Mouse (Mus musculus): ENCODE measurements at regions not wholly inside any gene's neighbourhood (a gene's known extent, or its start where the extent isn't known, plus 50 kb on each side); places are given as distances from the start of the nearest gene placed in this dataset.
A peak's percentile ranks its signal among the peaks of the same experiment; 100 is the strongest.

- WGBS (ENCODE audit: insufficient replicate concordance), result 41% methylated on average over 15 of the region's 15 CpGs
- TF ChIP-seq CTCF (IDR thresholded peaks at IDR 0.05; ENCODE audit: low read depth) (no peak), EP300 (IDR thresholded peaks at IDR 0.05; ENCODE audit: low read depth) (no peak)
- ATAC-seq (no peak), DNase-seq (no peak)
- no peak overlapping the region for H3K4me2 ChIP-seq (ENCODE audit: low read depth, low read length)
- H3K9ac ChIP-seq (replicated peaks), result no peak overlapping the region
- H3K4me1 ChIP-seq (ENCODE audit: insufficient read depth), result no peaks in the 10 kb centered on the region
- H3K4me3 ChIP-seq (ENCODE audit: low read depth, low read length), result no peak overlapping the region
- H3K36me3 ChIP-seq (replicated peaks; ENCODE audit: insufficient read depth, low read length), result no peaks in the 10 kb centered on the region
- no peaks in the 10 kb centered on the region for H3K27me3 ChIP-seq (ENCODE audit: insufficient read depth, low read length)
- H3K27ac ChIP-seq (ENCODE audit: low read depth), result no peak overlapping the region
- no peaks in the 10 kb centered on the region for H3K9me3 ChIP-seq (ENCODE audit: low read length)
Observed at GRCm38 (mm10) chr1:121226466-121227232, 105.7 kb downstream of the Insig2 start.

- 64% methylated on average over 6 of the region's 6 CpGs for WGBS (ENCODE audit: insufficient replicate concordance)
Observed at GRCm38 (mm10) chr1:121227233-121227594, 105.2 kb downstream of the Insig2 start.

GRCm38 (mm10) chr1:121243576-121243975, 88.8 kb downstream of the Insig2 start:
- Histone ChIP-seq H3K4me2 (ENCODE audit: low read depth, low read length) (no peak overlapping the region), H3K4me1 (ENCODE audit: insufficient read depth) (no peaks in the 10 kb centered on the region), H3K4me3 (ENCODE audit: low read depth, low read length) (no peak overlapping the region), H3K27ac (ENCODE audit: low read depth) (no peak overlapping the region), H3K27me3 (ENCODE audit: insufficient read depth, low read length) (no peaks in the 10 kb centered on the region), H3K36me3 (replicated peaks; ENCODE audit: insufficient read depth, low read length) (no peaks in the 10 kb centered on the region), H3K9ac (replicated peaks) (no peak overlapping the region), H3K9me3 (ENCODE audit: low read length) (no peaks in the 10 kb centered on the region)
- WGBS (ENCODE audit: insufficient replicate concordance), result 59% methylated on average over 6 of the region's 6 CpGs
- no peak for TF ChIP-seq EP300 (IDR thresholded peaks at IDR 0.05; ENCODE audit: low read depth)
- TF ChIP-seq CTCF (IDR thresholded peaks at IDR 0.05; ENCODE audit: low read depth), result no peak
- ATAC-seq (no peak), DNase-seq (no peak)

More at GRCm38 (mm10) chr1:121227233-121227594, 105.2 kb downstream of the Insig2 start:
- H3K9me3 ChIP-seq (ENCODE audit: low read length), result no peaks in the 10 kb centered on the region
- H3K4me3 ChIP-seq (ENCODE audit: low read depth, low read length), result no peak overlapping the region
- H3K27me3 ChIP-seq (ENCODE audit: insufficient read depth, low read length), result no peaks in the 10 kb centered on the region
- H3K27ac ChIP-seq (ENCODE audit: low read depth), result no peak overlapping the region
- ATAC-seq, result no peak
- no peak for DNase-seq
- H3K36me3 ChIP-seq (replicated peaks; ENCODE audit: insufficient read depth, low read length), result no peaks in the 10 kb centered on the region
- no peak overlapping the region for H3K4me2 ChIP-seq (ENCODE audit: low read depth, low read length)
- no peak overlapping the region for H3K9ac ChIP-seq (replicated peaks)
- H3K4me1 ChIP-seq (ENCODE audit: insufficient read depth), result no peaks in the 10 kb centered on the region
- TF ChIP-seq CTCF (IDR thresholded peaks at IDR 0.05; ENCODE audit: low read depth) (no peak), EP300 (IDR thresholded peaks at IDR 0.05; ENCODE audit: low read depth) (no peak)

- TF ChIP-seq CTCF (IDR thresholded peaks at IDR 0.05; ENCODE audit: low read depth) (no peak), EP300 (IDR thresholded peaks at IDR 0.05; ENCODE audit: low read depth) (no peak)
- ATAC-seq (no peak), DNase-seq (no peak)
- H3K4me3 ChIP-seq (ENCODE audit: low read depth, low read length), result no peak overlapping the region
- 34% methylated on average over 2 of the region's 2 CpGs for WGBS (ENCODE audit: insufficient replicate concordance)
- no peaks in the 10 kb centered on the region for H3K36me3 ChIP-seq (replicated peaks; ENCODE audit: insufficient read depth, low read length)
- no peak overlapping the region for H3K9ac ChIP-seq (replicated peaks)
- H3K27ac ChIP-seq (ENCODE audit: low read depth), result no peak overlapping the region
- no peaks in the 10 kb centered on the region for H3K27me3 ChIP-seq (ENCODE audit: insufficient read depth, low read length)
- no peaks in the 10 kb centered on the region for H3K4me1 ChIP-seq (ENCODE audit: insufficient read depth)
- H3K9me3 ChIP-seq (ENCODE audit: low read length), result no peaks in the 10 kb centered on the region
- no peak overlapping the region for H3K4me2 ChIP-seq (ENCODE audit: low read depth, low read length)
Observed at GRCm38 (mm10) chr1:121247556-121247955, 84.8 kb downstream of the Insig2 start.

- TF ChIP-seq EP300 (IDR thresholded peaks at IDR 0.05; ENCODE audit: low read depth) (no peak), CTCF (IDR thresholded peaks at IDR 0.05; ENCODE audit: low read depth) (peak; percentile 56)
- Histone ChIP-seq H3K4me3 (ENCODE audit: low read depth, low read length) (no peak overlapping the region), H3K4me1 (ENCODE audit: insufficient read depth) (no peaks in the 10 kb centered on the region), H3K36me3 (replicated peaks; ENCODE audit: insufficient read depth, low read length) (no peaks in the 10 kb centered on the region), H3K9ac (replicated peaks) (no peak overlapping the region), H3K9me3 (ENCODE audit: low read length) (no peaks in the 10 kb centered on the region), H3K27me3 (ENCODE audit: insufficient read depth, low read length) (no peaks in the 10 kb centered on the region), H3K27ac (ENCODE audit: low read depth) (no peak overlapping the region), H3K4me2 (ENCODE audit: low read depth, low read length) (no peak overlapping the region)
- WGBS (ENCODE audit: insufficient replicate concordance), result 50% methylated on average over 1 of the region's 1 CpGs
- DNase-seq, result no peak
- ATAC-seq, result no peak
Observed at GRCm38 (mm10) chr1:121249081-121249480, 83.3 kb downstream of the Insig2 start.

- Histone ChIP-seq H3K4me3 (ENCODE audit: low read depth, low read length) (no peak overlapping the region), H3K27me3 (ENCODE audit: insufficient read depth, low read length) (no peaks in the 10 kb centered on the region), H3K4me1 (ENCODE audit: insufficient read depth) (no peaks in the 10 kb centered on the region), H3K27ac (ENCODE audit: low read depth) (no peak overlapping the region), H3K9ac (replicated peaks) (no peak overlapping the region), H3K36me3 (replicated peaks; ENCODE audit: insufficient read depth, low read length) (no peaks in the 10 kb centered on the region), H3K9me3 (ENCODE audit: low read length) (no peaks in the 10 kb centered on the region), H3K4me2 (ENCODE audit: low read depth, low read length) (no peak overlapping the region)
- TF ChIP-seq EP300 (IDR thresholded peaks at IDR 0.05; ENCODE audit: low read depth), result no peak
- no peak for TF ChIP-seq CTCF (IDR thresholded peaks at IDR 0.05; ENCODE audit: low read depth)
- ATAC-seq, result no peak
- DNase-seq, result no peak
- 74% methylated on average over 4 of the region's 4 CpGs for WGBS (ENCODE audit: insufficient replicate concordance)
Observed at GRCm38 (mm10) chr1:121250686-121251085, 81.7 kb downstream of the Insig2 start.
